Mouse (Mus musculus) ES-E14 (cell line): ENCODE data around the gene Ypel2.

ENCODE experiments used
- CHD2 ChIP-seq: IDR thresholded peaks from 2 replicates; pipeline ENCODE4 v1.6.1; 2014; ENCODE audit warnings: mild to moderate bottlenecking, low read depth, low read length, inconsistent platforms
- MAFK ChIP-seq: IDR thresholded peaks from 2 replicates; pipeline ENCODE4 v1.6.1; 2014; ENCODE audit warnings: mild to moderate bottlenecking, low read depth, low read length, inconsistent platforms; ENCODE audit not compliant: insufficient read depth
- ZNF384 ChIP-seq: IDR thresholded peaks from 2 replicates; pipeline ENCODE4 v1.6.1; 2012; ENCODE audit warnings: low read depth, low read length, inconsistent platforms

DNA sequence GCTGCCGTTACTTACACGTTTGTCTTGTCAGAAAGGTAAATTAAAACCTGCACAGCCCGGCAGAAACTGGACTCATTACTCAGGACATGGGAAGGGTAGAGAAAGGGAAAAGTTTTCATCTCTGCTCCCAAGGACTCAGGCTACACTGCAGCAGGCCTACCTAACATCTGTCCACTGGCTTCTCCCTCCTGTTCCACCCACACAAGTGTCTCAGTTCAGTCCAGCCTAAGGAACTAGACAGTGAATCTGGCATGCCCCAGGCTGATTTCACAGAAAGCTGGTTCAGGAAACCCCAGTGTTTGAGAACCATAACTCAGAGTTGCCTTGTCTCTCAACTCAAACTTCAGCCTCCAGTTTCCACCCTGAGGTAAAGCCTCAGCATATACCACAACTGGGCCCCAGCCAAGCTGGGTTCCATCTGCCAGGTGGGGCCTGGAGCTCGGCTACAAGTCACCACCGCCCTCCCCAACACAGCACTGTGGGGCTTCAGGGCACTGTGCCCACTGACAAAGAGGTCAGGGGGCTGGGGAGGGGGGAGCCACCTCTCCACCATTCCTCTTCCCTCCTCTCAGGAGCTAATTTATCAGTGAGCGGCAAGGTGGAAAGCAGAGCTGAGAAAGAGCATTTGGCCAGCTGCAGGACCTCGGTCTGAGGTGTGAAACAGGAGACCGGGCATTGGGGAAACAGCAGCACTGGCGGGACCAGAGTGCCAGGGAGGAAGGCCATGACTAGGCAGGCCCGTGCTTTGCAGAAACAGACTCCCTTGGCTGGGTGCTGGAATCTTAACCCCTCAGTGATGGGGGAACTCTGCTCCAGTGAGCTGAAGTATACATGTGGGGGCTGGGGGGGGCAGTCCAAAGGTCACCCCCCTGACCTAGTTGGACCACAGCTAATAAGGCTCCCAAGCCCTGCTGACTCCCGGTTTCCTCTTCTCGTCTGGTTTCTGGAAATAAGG lies 34.5 kb downstream of the Ypel2 start:
- no peak for TF ChIP-seq CHD2
- TF ChIP-seq MAFK: no peak
- TF ChIP-seq ZNF384: no peak
